Mouse (Mus musculus): Measurements from ENCODE around the gene Slc1a2. TPM values are rescaled to one million over a fixed set of nuclear protein-coding genes. Genes with fewer than 3 reads are reported as not detected.

Slc1a2 gene
- polyA plus RNA-seq, 1 experiment from 2014 or later: 19.8 TPM

DNA sequence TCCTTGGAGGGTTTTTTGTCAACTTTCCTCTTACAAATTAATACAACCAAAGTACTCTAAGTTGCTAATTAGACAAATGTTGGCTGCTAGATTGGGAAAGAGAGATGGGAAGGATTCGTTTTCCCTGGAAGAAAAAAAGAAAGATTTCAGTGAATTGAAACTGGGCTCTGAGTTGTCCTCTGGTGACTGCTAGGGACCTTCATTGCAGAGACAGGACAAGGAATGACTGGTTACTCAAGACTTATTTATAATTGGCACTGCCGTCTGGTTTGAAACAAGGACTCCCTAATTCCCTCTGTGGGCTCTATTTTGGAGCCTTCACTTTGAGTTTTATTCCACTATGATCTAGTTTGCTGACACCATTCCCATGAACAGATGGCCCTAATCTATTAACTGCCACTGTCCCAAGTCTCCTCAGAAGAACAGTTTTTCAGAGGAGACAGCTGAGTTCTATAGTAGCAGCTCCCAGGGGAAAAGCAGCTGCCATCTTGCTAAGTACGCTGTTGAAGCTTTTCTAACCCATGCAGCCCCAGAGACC lies 22.9 kb upstream of the Slc1a2 start:
- Histone ChIP-seq H3K4me2 (replicated peaks; ENCODE audit: low read depth, low read length) (no peak overlapping the region), H3K9me3 (ENCODE audit: control insufficient read depth, low read length) (no peaks in the 10 kb centered on the region), H3K27me3 (ENCODE audit: control insufficient read depth, insufficient read depth, low read length) (no peaks in the 10 kb centered on the region), H3K9ac (ENCODE audit: low read depth, low read length) (no peak overlapping the region), H3K36me3 (ENCODE audit: control insufficient read depth, insufficient read depth, low read length) (no peaks in the 10 kb centered on the region), H3K4me1 (replicated peaks; ENCODE audit: control insufficient read depth, insufficient read depth, low read length) (no peaks in the 10 kb centered on the region), H3K27ac (ENCODE audit: low read depth, low read length) (no peak overlapping the region), H3K4me3 (ENCODE audit: low read depth, low read length) (no peak overlapping the region)
- DNase-seq (ENCODE audit: low spot score) (no peak), ATAC-seq (ENCODE audit: low FRiP score) (no peak)
- 70% methylated on average over 3 of the region's 3 CpGs for WGBS

DNA sequence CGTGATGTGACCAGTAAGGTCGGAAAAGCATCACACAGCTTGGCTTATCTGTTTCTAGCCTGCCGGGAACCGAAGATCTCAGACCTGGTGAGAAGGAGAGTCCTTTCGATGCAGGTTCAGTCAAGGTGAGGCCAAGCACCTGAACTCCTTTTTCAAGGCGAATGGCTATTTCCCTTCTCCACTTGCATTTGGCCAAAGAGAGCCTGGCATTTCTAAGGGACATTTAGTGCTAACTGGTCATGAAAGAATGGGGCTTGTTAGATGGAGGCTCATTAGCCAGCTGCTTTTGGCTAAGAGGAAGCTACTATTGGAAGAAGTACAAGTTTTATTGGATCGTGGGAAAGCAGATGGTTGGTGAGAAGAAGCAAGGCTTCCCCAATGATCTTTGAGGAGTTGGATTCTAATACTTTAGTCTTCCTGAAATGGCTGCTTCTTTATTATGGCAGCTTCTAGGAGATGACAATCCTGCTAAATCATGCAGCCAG lies 22.3 kb upstream of the Slc1a2 start:
- H3K9me3 ChIP-seq (ENCODE audit: control insufficient read depth, low read length): no peaks in the 10 kb centered on the region
- no peaks in the 10 kb centered on the region for H3K4me1 ChIP-seq (replicated peaks; ENCODE audit: control insufficient read depth, insufficient read depth, low read length)
- H3K27me3 ChIP-seq (ENCODE audit: control insufficient read depth, insufficient read depth, low read length): no peaks in the 10 kb centered on the region
- ATAC-seq (ENCODE audit: low FRiP score) (no peak), DNase-seq (ENCODE audit: low spot score) (no peak)
- no peaks in the 10 kb centered on the region for H3K36me3 ChIP-seq (ENCODE audit: control insufficient read depth, insufficient read depth, low read length)
- H3K27ac ChIP-seq (ENCODE audit: low read depth, low read length): no peak overlapping the region
- no peak overlapping the region for H3K9ac ChIP-seq (ENCODE audit: low read depth, low read length)
- H3K4me2 ChIP-seq (replicated peaks; ENCODE audit: low read depth, low read length): no peak overlapping the region
- no peak overlapping the region for H3K4me3 ChIP-seq (ENCODE audit: low read depth, low read length)
- 88% methylated on average over 7 of the region's 7 CpGs for WGBS

DNA sequence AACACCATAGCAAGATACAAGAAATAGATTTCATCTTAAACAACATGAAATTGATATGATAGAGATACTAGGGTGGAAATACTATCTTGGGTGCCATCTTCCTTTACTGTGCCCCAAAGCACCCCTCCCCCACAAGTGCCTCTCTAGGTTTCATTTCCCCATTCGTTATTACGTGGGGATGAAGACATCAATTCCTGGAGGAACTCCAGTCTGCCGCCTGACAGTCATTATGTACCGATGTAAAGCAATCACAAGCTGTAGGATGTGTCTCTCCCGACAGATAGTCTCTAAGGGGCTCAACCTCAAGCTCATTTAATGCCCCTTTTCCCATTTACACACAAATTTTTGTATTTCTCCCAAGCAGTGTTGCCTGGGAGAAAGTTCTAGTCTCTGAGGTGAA lies 20.3 kb upstream of the Slc1a2 start:
- no peak for ATAC-seq (ENCODE audit: low FRiP score)
- no peaks in the 10 kb centered on the region for H3K27me3 ChIP-seq (ENCODE audit: control insufficient read depth, insufficient read depth, low read length)
- no peak overlapping the region for H3K4me2 ChIP-seq (replicated peaks; ENCODE audit: low read depth, low read length)
- H3K9ac ChIP-seq (ENCODE audit: low read depth, low read length): no peak overlapping the region
- no peak for DNase-seq (ENCODE audit: low spot score)
- no peaks in the 10 kb centered on the region for H3K9me3 ChIP-seq (ENCODE audit: control insufficient read depth, low read length)
- 64% methylated on average over 5 of the region's 5 CpGs for WGBS
- H3K36me3 ChIP-seq (ENCODE audit: control insufficient read depth, insufficient read depth, low read length): no peaks in the 10 kb centered on the region
- no peak overlapping the region for H3K27ac ChIP-seq (ENCODE audit: low read depth, low read length)
- no peaks in the 10 kb centered on the region for H3K4me1 ChIP-seq (replicated peaks; ENCODE audit: control insufficient read depth, insufficient read depth, low read length)
- H3K4me3 ChIP-seq (ENCODE audit: low read depth, low read length): no peak overlapping the region

DNA sequence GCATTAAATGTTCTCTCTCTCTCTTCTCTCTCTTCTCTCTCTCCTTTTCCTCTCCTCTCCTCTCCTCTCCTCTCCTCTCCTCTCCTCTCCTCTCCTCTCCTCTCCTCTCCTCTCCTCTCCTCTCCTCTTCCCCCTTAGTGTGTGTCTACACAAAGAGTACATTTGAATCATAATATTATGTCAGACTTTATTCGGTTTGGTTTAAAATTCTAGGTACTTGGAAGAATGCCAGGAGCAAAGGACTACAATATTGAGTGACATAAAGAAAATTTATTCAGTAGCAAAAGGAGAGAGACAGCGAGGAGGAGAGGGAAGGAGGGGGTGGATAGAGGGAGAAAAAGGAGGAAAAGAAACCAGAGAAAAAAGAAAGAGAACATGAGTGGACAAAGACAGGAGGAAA lies 19.8 kb upstream of the Slc1a2 start:
- Histone ChIP-seq H3K4me2 (replicated peaks; ENCODE audit: low read depth, low read length) (no peak overlapping the region), H3K4me3 (ENCODE audit: low read depth, low read length) (no peak overlapping the region), H3K9me3 (ENCODE audit: control insufficient read depth, low read length) (no peaks in the 10 kb centered on the region), H3K27ac (ENCODE audit: low read depth, low read length) (no peak overlapping the region), H3K36me3 (ENCODE audit: control insufficient read depth, insufficient read depth, low read length) (no peaks in the 10 kb centered on the region), H3K9ac (ENCODE audit: low read depth, low read length) (no peak overlapping the region), H3K4me1 (replicated peaks; ENCODE audit: control insufficient read depth, insufficient read depth, low read length) (no peaks in the 10 kb centered on the region), H3K27me3 (ENCODE audit: control insufficient read depth, insufficient read depth, low read length) (no peaks in the 10 kb centered on the region)
- DNase-seq (ENCODE audit: low spot score): no peak
- no peak for ATAC-seq (ENCODE audit: low FRiP score)
- WGBS: 67% methylated on average over 2 of the region's 2 CpGs

DNA sequence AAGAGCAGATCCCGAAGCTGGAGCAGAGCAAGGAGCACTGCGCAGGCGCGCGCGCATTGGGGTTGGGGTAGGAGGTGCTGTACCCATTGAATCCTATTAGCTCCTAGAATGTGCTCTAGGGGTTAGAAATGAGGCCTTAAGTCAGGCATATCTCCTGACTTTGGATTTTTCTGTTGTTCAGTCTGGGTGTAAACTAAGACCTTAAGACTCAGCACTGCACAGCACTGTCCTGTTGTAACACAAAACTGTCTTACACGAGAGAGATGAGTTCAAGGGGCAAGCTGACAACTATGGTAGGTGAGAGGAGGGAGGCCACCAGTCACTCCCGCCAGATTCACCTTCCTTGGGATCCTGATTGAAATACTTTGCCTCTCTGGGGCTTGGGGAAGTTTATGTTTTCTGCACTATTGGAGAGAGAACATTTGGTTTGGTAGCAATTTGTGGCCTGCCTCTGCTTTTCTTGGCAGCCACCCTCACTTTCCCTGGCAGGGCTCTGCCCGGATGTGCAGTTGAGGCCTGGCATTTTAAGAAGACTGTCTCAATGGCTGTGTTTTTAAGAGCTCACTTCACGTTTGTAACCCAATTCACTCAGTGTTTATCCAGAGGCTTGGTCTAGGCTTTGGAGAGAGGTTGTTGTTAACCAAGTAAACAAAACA lies 9.5 kb upstream of the Slc1a2 start:
- no peaks in the 10 kb centered on the region for H3K9me3 ChIP-seq (ENCODE audit: control insufficient read depth, low read length)
- ATAC-seq (ENCODE audit: low FRiP score) (no peak), DNase-seq (ENCODE audit: low spot score) (no peak)
- no peak overlapping the region for H3K27ac ChIP-seq (ENCODE audit: low read depth, low read length)
- no peak overlapping the region for H3K9ac ChIP-seq (ENCODE audit: low read depth, low read length)
- no peak overlapping the region for H3K4me3 ChIP-seq (ENCODE audit: low read depth, low read length)
- WGBS: 87% methylated on average over 10 of the region's 10 CpGs
- no peaks in the 10 kb centered on the region for H3K27me3 ChIP-seq (ENCODE audit: control insufficient read depth, insufficient read depth, low read length)
- no peaks in the 10 kb centered on the region for H3K36me3 ChIP-seq (ENCODE audit: control insufficient read depth, insufficient read depth, low read length)
- H3K4me2 ChIP-seq (replicated peaks; ENCODE audit: low read depth, low read length): no peak overlapping the region
- no peaks in the 10 kb centered on the region for H3K4me1 ChIP-seq (replicated peaks; ENCODE audit: control insufficient read depth, insufficient read depth, low read length)

DNA sequence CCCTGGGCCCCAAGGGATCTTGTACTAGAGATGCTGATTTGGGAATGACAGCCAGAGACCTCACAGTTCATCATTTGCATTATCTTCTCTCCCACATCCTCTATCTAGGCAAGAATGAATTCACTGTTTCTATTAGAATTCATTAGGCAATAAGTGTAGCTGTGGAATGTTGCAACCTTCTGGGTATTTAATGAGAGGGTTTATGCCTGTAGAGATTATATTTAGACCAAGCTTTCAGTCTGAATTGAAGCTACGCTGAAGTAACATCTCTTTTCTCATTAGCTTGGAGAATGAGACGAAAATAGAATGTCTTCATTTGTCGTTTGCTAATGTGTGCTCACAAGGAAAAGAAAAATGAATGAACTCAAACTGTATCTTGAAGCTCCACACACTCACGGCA lies 8.1 kb upstream of the Slc1a2 start:
- no peaks in the 10 kb centered on the region for H3K27me3 ChIP-seq (ENCODE audit: control insufficient read depth, insufficient read depth, low read length)
- 91% methylated on average over 4 of the region's 4 CpGs for WGBS
- H3K4me3 ChIP-seq (ENCODE audit: low read depth, low read length): no peak overlapping the region
- H3K4me2 ChIP-seq (replicated peaks; ENCODE audit: low read depth, low read length): no peak overlapping the region
- ATAC-seq (ENCODE audit: low FRiP score) (no peak), DNase-seq (ENCODE audit: low spot score) (no peak)
- H3K9me3 ChIP-seq (ENCODE audit: control insufficient read depth, low read length): no peaks in the 10 kb centered on the region
- H3K36me3 ChIP-seq (ENCODE audit: control insufficient read depth, insufficient read depth, low read length): no peaks in the 10 kb centered on the region
- H3K4me1 ChIP-seq (replicated peaks; ENCODE audit: control insufficient read depth, insufficient read depth, low read length): no peaks in the 10 kb centered on the region
- H3K27ac ChIP-seq (ENCODE audit: low read depth, low read length): no peak overlapping the region
- no peak overlapping the region for H3K9ac ChIP-seq (ENCODE audit: low read depth, low read length)

DNA sequence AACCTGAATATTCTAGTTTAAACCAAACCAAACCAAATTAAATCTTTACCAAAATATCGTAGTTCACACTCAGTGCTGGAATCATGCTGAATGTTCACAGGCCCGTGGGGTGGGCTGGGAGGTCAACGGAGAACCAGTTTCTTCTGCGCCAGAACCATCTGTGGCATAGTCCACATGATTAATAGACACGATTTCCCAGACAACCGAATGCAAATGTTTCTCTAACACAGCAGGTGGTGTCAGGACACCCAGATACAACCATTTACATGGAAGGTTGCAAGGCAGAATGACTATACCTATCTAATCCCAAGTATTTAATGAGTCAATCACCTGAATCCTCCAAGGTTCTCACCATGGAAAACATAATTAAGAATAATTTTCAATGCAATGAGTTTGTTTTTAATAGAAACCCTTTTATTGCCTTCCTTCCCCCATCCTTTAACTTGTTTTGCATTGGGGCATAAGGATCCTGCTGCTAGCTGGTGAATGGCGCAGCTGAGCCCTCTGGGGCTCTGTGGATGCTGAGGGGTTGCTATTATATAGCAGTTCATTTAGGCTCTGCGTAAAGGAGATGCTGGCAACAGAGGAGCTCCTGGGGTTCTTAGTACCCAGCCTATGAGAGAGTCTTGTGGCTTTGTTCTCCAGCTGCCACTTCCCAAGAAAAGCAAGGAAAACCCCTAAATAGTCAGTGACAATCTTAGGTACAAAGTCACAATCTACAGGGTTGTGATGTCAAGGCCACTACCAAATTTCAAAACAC lies 2.3 kb upstream of the Slc1a2 start:
- ATAC-seq (ENCODE audit: low FRiP score): peak; percentile 56; the same call in 1 of the 2 replicates
- no peaks in the 10 kb centered on the region; the same call in 1 of the 2 replicates for H3K4me1 ChIP-seq (replicated peaks; ENCODE audit: control insufficient read depth, insufficient read depth, low read length)
- no peaks in the 10 kb centered on the region for H3K36me3 ChIP-seq (ENCODE audit: control insufficient read depth, insufficient read depth, low read length)
- 25% methylated on average over 8 of the region's 8 CpGs for WGBS
- H3K9ac ChIP-seq (ENCODE audit: low read depth, low read length): no peak overlapping the region
- no peak overlapping the region for H3K4me3 ChIP-seq (ENCODE audit: low read depth, low read length)
- no peaks in the 10 kb centered on the region for H3K9me3 ChIP-seq (ENCODE audit: control insufficient read depth, low read length)
- H3K4me2 ChIP-seq (replicated peaks; ENCODE audit: low read depth, low read length): no peak overlapping the region
- H3K27ac ChIP-seq (ENCODE audit: low read depth, low read length): 0 out of 2 replicates have a peak overlapping the region, but pooled peaks have one; percentile 12
- DNase-seq (ENCODE audit: low spot score): peak; percentile 47
- no peaks in the 10 kb centered on the region for H3K27me3 ChIP-seq (ENCODE audit: control insufficient read depth, insufficient read depth, low read length)

DNA sequence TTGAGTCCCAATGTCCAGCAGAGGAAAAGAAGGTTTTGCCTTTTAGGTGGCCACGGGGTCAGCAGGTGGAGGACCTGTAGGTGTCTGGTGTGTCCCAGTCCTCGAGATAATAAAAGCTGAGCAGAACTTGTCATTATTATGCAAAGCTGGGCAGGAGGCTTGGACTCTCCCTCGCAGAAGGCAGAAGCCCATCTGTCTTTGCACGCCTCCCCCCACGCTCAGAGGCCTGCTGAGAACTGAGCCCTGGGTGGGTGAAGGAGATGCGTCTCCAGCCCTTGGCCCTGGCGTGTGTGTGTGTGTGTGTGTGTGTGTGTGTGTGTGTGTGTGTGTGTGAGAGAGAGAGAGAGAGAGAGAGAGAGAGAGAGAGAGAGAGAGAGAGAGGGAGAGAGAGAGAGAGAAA lies 733 bp upstream of the Slc1a2 start:
- DNase-seq (ENCODE audit: low spot score): peak; percentile 57
- H3K4me2 ChIP-seq (replicated peaks; ENCODE audit: low read depth, low read length): peak overlapping the region; percentile 89

More for the DNA sequence above, 733 bp upstream of the Slc1a2 start:
- Histone ChIP-seq H3K9me3 (ENCODE audit: control insufficient read depth, low read length) (no peaks in the 10 kb centered on the region), H3K9ac (ENCODE audit: low read depth, low read length) (no peak overlapping the region; the same call in 1 of the 2 replicates), H3K27me3 (ENCODE audit: control insufficient read depth, insufficient read depth, low read length) (no peaks in the 10 kb centered on the region), H3K27ac (ENCODE audit: low read depth, low read length) (peak overlapping the region; percentile 89), H3K36me3 (ENCODE audit: control insufficient read depth, insufficient read depth, low read length) (no peaks in the 10 kb centered on the region), H3K4me1 (replicated peaks; ENCODE audit: control insufficient read depth, insufficient read depth, low read length) (peaks cover 6% of the 10 kb centered on the region), H3K4me3 (ENCODE audit: low read depth, low read length) (peak overlapping the region; percentile 74)
- 4% methylated on average over 5 of the region's 7 CpGs for WGBS
- ATAC-seq (ENCODE audit: low FRiP score): peak; percentile 50

Data from hindbrain, embryonic 11.5 days (tissue).